Mouse (Mus musculus): ENCODE measurements around the gene Cipc.

GRCm38 (mm10) chr12:86934748-86935147 lies 12.1 kb upstream of the Cipc start:
- no peak for TF ChIP-seq CTCF (IDR thresholded peaks at IDR 0.05)
- no peak for TF ChIP-seq POLR2A (IDR thresholded peaks at IDR 0.05; ENCODE audit: insufficient read depth, low read depth, low read length)

All from heart, adult 2 months (tissue).